Mouse (Mus musculus): ENCODE measurements around the gene Aff3. TPM values are rescaled to one million over a fixed set of nuclear protein-coding genes. Genes with fewer than 3 reads are reported as not detected.

Gene Aff3
- polyA plus RNA-seq, 1 experiment from 2014 or later, result 2.1 TPM

- WGBS, result 54% methylated on average over 10 of the region's 10 CpGs
- Histone ChIP-seq H3K27ac (replicated peaks) (0 out of 2 replicates have a peak overlapping the region, but pooled peaks have one; percentile 20), H3K4me1 (peaks cover 19% of the 10 kb centered on the region)
Observed at GRCm38 (mm10) chr1:38357933-38358796, 306.6 kb downstream of the Aff3 start.

GRCm38 (mm10) chr1:38354585-38354984, 310.2 kb downstream of the Aff3 start:
- H3K4me3 ChIP-seq, result no peak overlapping the region
- no peak overlapping the region for H3K27ac ChIP-seq (replicated peaks)
- H3K9me3 ChIP-seq, result no peaks in the 10 kb centered on the region
- no peak overlapping the region for H3K9ac ChIP-seq
- H3K36me3 ChIP-seq, result no peaks in the 10 kb centered on the region
- WGBS, result 87% methylated on average over 4 of the region's 4 CpGs
- H3K4me1 ChIP-seq, result peaks cover 19% of the 10 kb centered on the region
- H3K27me3 ChIP-seq (replicated peaks), result no peaks in the 10 kb centered on the region
- H3K4me2 ChIP-seq, result no peak overlapping the region
- ATAC-seq (ENCODE audit: extremely low read depth, insufficient number of reproducible peaks, low FRiP score, low TSS enrichment), result no peak

More at GRCm38 (mm10) chr1:38357933-38358796, 306.6 kb downstream of the Aff3 start:
- no peak overlapping the region for H3K4me3 ChIP-seq
- no peak overlapping the region for H3K9ac ChIP-seq
- H3K36me3 ChIP-seq, result no peaks in the 10 kb centered on the region
- no peak for ATAC-seq (ENCODE audit: extremely low read depth, insufficient number of reproducible peaks, low FRiP score, low TSS enrichment)
- no peaks in the 10 kb centered on the region for H3K27me3 ChIP-seq (replicated peaks)
- no peaks in the 10 kb centered on the region for H3K9me3 ChIP-seq
- H3K4me2 ChIP-seq, result no peak overlapping the region

- Histone ChIP-seq H3K9ac (no peak overlapping the region), H3K27me3 (replicated peaks) (no peaks in the 10 kb centered on the region), H3K4me3 (no peak overlapping the region), H3K9me3 (no peaks in the 10 kb centered on the region), H3K36me3 (no peaks in the 10 kb centered on the region), H3K4me2 (no peak overlapping the region), H3K4me1 (peaks cover 7% of the 10 kb centered on the region), H3K27ac (replicated peaks) (no peak overlapping the region)
- no peak for ATAC-seq (ENCODE audit: extremely low read depth, insufficient number of reproducible peaks, low FRiP score, low TSS enrichment)
- WGBS, result 59% methylated on average over 4 of the region's 4 CpGs
Observed at GRCm38 (mm10) chr1:38347346-38347745, 317.4 kb downstream of the Aff3 start.

GRCm38 (mm10) chr1:38334206-38334605, 330.5 kb downstream of the Aff3 start:
- Histone ChIP-seq H3K4me3 (no peak overlapping the region), H3K27ac (replicated peaks) (no peak overlapping the region), H3K9me3 (no peaks in the 10 kb centered on the region), H3K27me3 (replicated peaks) (no peaks in the 10 kb centered on the region), H3K36me3 (no peaks in the 10 kb centered on the region), H3K9ac (no peak overlapping the region; the same call in 1 of the 2 replicates), H3K4me1 (peaks cover 6% of the 10 kb centered on the region), H3K4me2 (no peak overlapping the region)
- 63% methylated on average over 7 of the region's 7 CpGs for WGBS
- no peak for ATAC-seq (ENCODE audit: extremely low read depth, insufficient number of reproducible peaks, low FRiP score, low TSS enrichment)

GRCm38 (mm10) chr1:38332919-38333318, 331.8 kb downstream of the Aff3 start:
- Histone ChIP-seq H3K27me3 (replicated peaks) (no peaks in the 10 kb centered on the region), H3K27ac (replicated peaks) (no peak overlapping the region), H3K36me3 (no peaks in the 10 kb centered on the region), H3K9ac (no peak overlapping the region), H3K9me3 (no peaks in the 10 kb centered on the region), H3K4me2 (no peak overlapping the region), H3K4me3 (no peak overlapping the region), H3K4me1 (peaks cover 6% of the 10 kb centered on the region)
- WGBS, result 77% methylated on average over 5 of the region's 5 CpGs
- ATAC-seq (ENCODE audit: extremely low read depth, insufficient number of reproducible peaks, low FRiP score, low TSS enrichment), result no peak

GRCm38 (mm10) chr1:38324206-38324605, 340.5 kb downstream of the Aff3 start:
- ATAC-seq (ENCODE audit: extremely low read depth, insufficient number of reproducible peaks, low FRiP score, low TSS enrichment), result no peak
- WGBS, result 81% methylated on average over 5 of the region's 5 CpGs
- Histone ChIP-seq H3K4me1 (peaks cover 17% of the 10 kb centered on the region), H3K27ac (replicated peaks) (no peak overlapping the region), H3K9me3 (no peaks in the 10 kb centered on the region), H3K27me3 (replicated peaks) (no peaks in the 10 kb centered on the region), H3K36me3 (no peaks in the 10 kb centered on the region), H3K4me3 (no peak overlapping the region), H3K4me2 (no peak overlapping the region), H3K9ac (no peak overlapping the region)

GRCm38 (mm10) chr1:38321861-38322260, 342.9 kb downstream of the Aff3 start:
- H3K27me3 ChIP-seq (replicated peaks), result no peaks in the 10 kb centered on the region
- no peak overlapping the region for H3K4me2 ChIP-seq
- no peak for ATAC-seq (ENCODE audit: extremely low read depth, insufficient number of reproducible peaks, low FRiP score, low TSS enrichment)
- no peak overlapping the region for H3K9ac ChIP-seq
- no peak overlapping the region for H3K4me3 ChIP-seq
- peaks cover 17% of the 10 kb centered on the region for H3K4me1 ChIP-seq
- no peaks in the 10 kb centered on the region for H3K36me3 ChIP-seq
- WGBS, result 49% methylated on average over 8 of the region's 8 CpGs
- no peak overlapping the region for H3K27ac ChIP-seq (replicated peaks)
- no peaks in the 10 kb centered on the region for H3K9me3 ChIP-seq

GRCm38 (mm10) chr1:38320971-38321305, 343.8 kb downstream of the Aff3 start:
- Histone ChIP-seq H3K36me3 (no peaks in the 10 kb centered on the region), H3K27ac (replicated peaks) (no peak overlapping the region), H3K9ac (no peak overlapping the region), H3K4me3 (no peak overlapping the region), H3K4me1 (peaks cover 17% of the 10 kb centered on the region), H3K9me3 (no peaks in the 10 kb centered on the region), H3K4me2 (no peak overlapping the region), H3K27me3 (replicated peaks) (no peaks in the 10 kb centered on the region)
- ATAC-seq (ENCODE audit: extremely low read depth, insufficient number of reproducible peaks, low FRiP score, low TSS enrichment), result no peak
- WGBS, result 69% methylated on average over 2 of the region's 2 CpGs

- H3K36me3 ChIP-seq, result no peaks in the 10 kb centered on the region
- H3K27me3 ChIP-seq (replicated peaks), result no peaks in the 10 kb centered on the region
- H3K4me2 ChIP-seq, result no peak overlapping the region
- 82% methylated on average over 16 of the region's 16 CpGs for WGBS
- H3K4me1 ChIP-seq, result peaks cover 17% of the 10 kb centered on the region
- H3K4me3 ChIP-seq, result no peak overlapping the region
- H3K9me3 ChIP-seq, result no peaks in the 10 kb centered on the region
- H3K27ac ChIP-seq (replicated peaks), result no peak overlapping the region
- H3K9ac ChIP-seq, result no peak overlapping the region
- no peak for ATAC-seq (ENCODE audit: extremely low read depth, insufficient number of reproducible peaks, low FRiP score, low TSS enrichment)
Observed at GRCm38 (mm10) chr1:38320126-38320970, 344.4 kb downstream of the Aff3 start.

GRCm38 (mm10) chr1:38318614-38319013, 346.1 kb downstream of the Aff3 start:
- WGBS, result 55% methylated on average over 2 of the region's 2 CpGs
- H3K27ac ChIP-seq (replicated peaks), result no peak overlapping the region
- no peaks in the 10 kb centered on the region for H3K9me3 ChIP-seq
- no peak overlapping the region for H3K4me2 ChIP-seq
- H3K36me3 ChIP-seq, result no peaks in the 10 kb centered on the region
- no peak overlapping the region for H3K4me3 ChIP-seq
- H3K9ac ChIP-seq, result no peak overlapping the region
- no peaks in the 10 kb centered on the region for H3K27me3 ChIP-seq (replicated peaks)
- no peak for ATAC-seq (ENCODE audit: extremely low read depth, insufficient number of reproducible peaks, low FRiP score, low TSS enrichment)
- peaks cover 17% of the 10 kb centered on the region for H3K4me1 ChIP-seq

GRCm38 (mm10) chr1:38315992-38316391, 348.8 kb downstream of the Aff3 start:
- Histone ChIP-seq H3K9ac (no peak overlapping the region), H3K36me3 (no peaks in the 10 kb centered on the region), H3K9me3 (no peaks in the 10 kb centered on the region), H3K27ac (replicated peaks) (no peak overlapping the region), H3K4me1 (peaks cover 5% of the 10 kb centered on the region; the same call in 1 of the 2 replicates), H3K4me2 (no peak overlapping the region), H3K27me3 (replicated peaks) (no peaks in the 10 kb centered on the region), H3K4me3 (no peak overlapping the region)
- 75% methylated on average over 4 of the region's 4 CpGs for WGBS
- ATAC-seq (ENCODE audit: extremely low read depth, insufficient number of reproducible peaks, low FRiP score, low TSS enrichment), result no peak
